Mouse (Mus musculus) urinary bladder, postnatal 4 days (tissue): ENCODE results near the gene Ttll11.

Experiments used
- DNase-seq, 2 experiments: peaks; one replicate each; pipeline ENCODE4 v3.0.0; 2021 to 2022; ENCODE audit warnings: low spot score in 2 of 2

Ttll11 gene

GRCm38 (mm10) chr2:35829136-35829535 lies 150.6 kb downstream of the Ttll11 start:
- no peak for DNase-seq

GRCm38 (mm10) chr2:35827886-35828285 lies 151.8 kb downstream of the Ttll11 start:
- DNase-seq, result no peak

GRCm38 (mm10) chr2:35825157-35825556 lies 154.6 kb downstream of the Ttll11 start:
- no peak for DNase-seq

- DNase-seq, result no peak
Measured at GRCm38 (mm10) chr2:35823589-35823988, 156.1 kb downstream of the Ttll11 start.

GRCm38 (mm10) chr2:35818883-35819282 lies 160.8 kb downstream of the Ttll11 start:
- no peak for DNase-seq

- no peak for DNase-seq
Measured at GRCm38 (mm10) chr2:35816056-35816661, 163.6 kb downstream of the Ttll11 start.

- no peak for DNase-seq
Measured at GRCm38 (mm10) chr2:35812561-35812933, 167.2 kb downstream of the Ttll11 start.

GRCm38 (mm10) chr2:35811801-35812560 lies 167.7 kb downstream of the Ttll11 start:
- no peak for DNase-seq

GRCm38 (mm10) chr2:35810027-35810426 lies 169.7 kb downstream of the Ttll11 start:
- DNase-seq, result no peak

- DNase-seq, result no peak
Measured at GRCm38 (mm10) chr2:35809141-35809540, 170.6 kb downstream of the Ttll11 start.

GRCm38 (mm10) chr2:35805881-35806280 lies 173.8 kb downstream of the Ttll11 start:
- DNase-seq, result no peak

GRCm38 (mm10) chr2:35803095-35803494 lies 176.6 kb downstream of the Ttll11 start:
- DNase-seq, result no peak

GRCm38 (mm10) chr2:35801759-35802158 lies 178.0 kb downstream of the Ttll11 start:
- no peak for DNase-seq

- DNase-seq, result no peak
Measured at GRCm38 (mm10) chr2:35799073-35799472, 180.6 kb downstream of the Ttll11 start.

GRCm38 (mm10) chr2:35797998-35798397 lies 181.7 kb downstream of the Ttll11 start:
- DNase-seq, result no peak

GRCm38 (mm10) chr2:35789362-35790326 lies 190.1 kb downstream of the Ttll11 start:
- DNase-seq, result no peak

GRCm38 (mm10) chr2:35785877-35786276 lies 193.8 kb downstream of the Ttll11 start:
- DNase-seq, result no peak

- no peak for DNase-seq
Measured at GRCm38 (mm10) chr2:35783368-35783767, 196.3 kb downstream of the Ttll11 start.

GRCm38 (mm10) chr2:35779266-35779665 lies 200.4 kb downstream of the Ttll11 start:
- no peak for DNase-seq

GRCm38 (mm10) chr2:35776935-35777334 lies 202.8 kb downstream of the Ttll11 start:
- no peak for DNase-seq

GRCm38 (mm10) chr2:35775651-35776055 lies 204.1 kb downstream of the Ttll11 start:
- DNase-seq, result no peak

- no peak for DNase-seq
Measured at GRCm38 (mm10) chr2:35770541-35770940, 209.2 kb downstream of the Ttll11 start.
